Mouse (Mus musculus): ENCODE measurements around the gene Lpar3. TPM values are rescaled to one million over a fixed set of nuclear protein-coding genes. Genes with fewer than 3 reads are reported as not detected.

Gene Lpar3
- polyA plus RNA-seq, 1 experiment from 2014 or later: 0.83 TPM

- no peak overlapping the region for H3K4me3 ChIP-seq (ENCODE audit: low read length)
- ATAC-seq (ENCODE audit: low FRiP score, low TSS enrichment): no peak
- H3K9me3 ChIP-seq (ENCODE audit: control insufficient read depth, low read length): no peaks in the 10 kb centered on the region
- no peaks in the 10 kb centered on the region for H3K4me1 ChIP-seq (ENCODE audit: control insufficient read depth, insufficient read depth, low read length)
- H3K27me3 ChIP-seq (ENCODE audit: control insufficient read depth, insufficient read depth, low read length): 0 out of 2 replicates have a peak, but pooled peaks cover 4% of the 10 kb centered on the region
- H3K36me3 ChIP-seq (ENCODE audit: control insufficient read depth, insufficient read depth, low read length): no peaks in the 10 kb centered on the region
- H3K9ac ChIP-seq (ENCODE audit: low read depth, low read length): no peak overlapping the region
- no peak overlapping the region for H3K27ac ChIP-seq (ENCODE audit: low read depth, low read length)
- H3K4me2 ChIP-seq (replicated peaks; ENCODE audit: low read depth, low read length): no peak overlapping the region
- WGBS: 92% methylated on average over 1 of the region's 1 CpGs
Measured at GRCm38 (mm10) chr3:146244630-146245029, 23.9 kb downstream of the Lpar3 start.

DNA sequence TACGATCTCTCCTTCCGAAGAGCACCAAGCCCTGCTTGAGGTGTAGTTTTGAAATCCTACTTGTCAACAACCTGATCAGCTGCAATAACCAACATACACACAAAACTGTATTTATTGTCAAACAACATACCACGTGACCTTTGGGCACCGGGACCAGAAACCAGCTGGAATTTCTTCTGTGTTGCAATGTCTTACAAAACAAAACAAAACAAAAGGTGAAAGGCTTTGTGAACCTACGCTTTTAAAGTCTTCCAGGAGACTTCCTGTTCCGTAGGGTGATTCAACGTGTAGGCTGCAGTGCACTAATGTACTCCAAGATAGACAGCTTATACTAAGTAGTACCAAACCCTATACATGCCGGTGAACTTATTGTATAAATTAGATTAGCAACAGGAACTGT, 25.8 kb downstream of the Lpar3 start:
- H3K36me3 ChIP-seq (ENCODE audit: control insufficient read depth, insufficient read depth, low read length): no peaks in the 10 kb centered on the region
- no peak overlapping the region for H3K4me2 ChIP-seq (replicated peaks; ENCODE audit: low read depth, low read length)
- H3K9me3 ChIP-seq (ENCODE audit: control insufficient read depth, low read length): no peaks in the 10 kb centered on the region
- H3K27me3 ChIP-seq (ENCODE audit: control insufficient read depth, insufficient read depth, low read length): no peaks in the 10 kb centered on the region
- ATAC-seq (ENCODE audit: low FRiP score, low TSS enrichment): no peak
- no peak overlapping the region for H3K4me3 ChIP-seq (ENCODE audit: low read length)
- H3K27ac ChIP-seq (ENCODE audit: low read depth, low read length): no peak overlapping the region
- no peak overlapping the region for H3K9ac ChIP-seq (ENCODE audit: low read depth, low read length)
- no peaks in the 10 kb centered on the region for H3K4me1 ChIP-seq (ENCODE audit: control insufficient read depth, insufficient read depth, low read length)
- 60% methylated on average over 8 of the region's 8 CpGs for WGBS

- no peak overlapping the region for H3K4me2 ChIP-seq (replicated peaks; ENCODE audit: low read depth, low read length)
- H3K9ac ChIP-seq (ENCODE audit: low read depth, low read length): no peak overlapping the region
- no peak for ATAC-seq (ENCODE audit: low FRiP score, low TSS enrichment)
- WGBS: 86% methylated on average over 2 of the region's 2 CpGs
- H3K36me3 ChIP-seq (ENCODE audit: control insufficient read depth, insufficient read depth, low read length): no peaks in the 10 kb centered on the region
- H3K4me3 ChIP-seq (ENCODE audit: low read length): no peak overlapping the region
- H3K27ac ChIP-seq (ENCODE audit: low read depth, low read length): no peak overlapping the region
- H3K9me3 ChIP-seq (ENCODE audit: control insufficient read depth, low read length): no peaks in the 10 kb centered on the region
- no peaks in the 10 kb centered on the region for H3K27me3 ChIP-seq (ENCODE audit: control insufficient read depth, insufficient read depth, low read length)
- H3K4me1 ChIP-seq (ENCODE audit: control insufficient read depth, insufficient read depth, low read length): no peaks in the 10 kb centered on the region
Measured at GRCm38 (mm10) chr3:146246992-146247391, 26.2 kb downstream of the Lpar3 start.

- Histone ChIP-seq H3K4me1 (ENCODE audit: control insufficient read depth, insufficient read depth, low read length) (no peaks in the 10 kb centered on the region), H3K36me3 (ENCODE audit: control insufficient read depth, insufficient read depth, low read length) (no peaks in the 10 kb centered on the region), H3K9me3 (ENCODE audit: control insufficient read depth, low read length) (no peaks in the 10 kb centered on the region), H3K4me3 (ENCODE audit: low read length) (no peak overlapping the region), H3K4me2 (replicated peaks; ENCODE audit: low read depth, low read length) (no peak overlapping the region), H3K9ac (ENCODE audit: low read depth, low read length) (no peak overlapping the region), H3K27me3 (ENCODE audit: control insufficient read depth, insufficient read depth, low read length) (no peaks in the 10 kb centered on the region), H3K27ac (ENCODE audit: low read depth, low read length) (no peak overlapping the region)
- 68% methylated on average over 8 of the region's 8 CpGs for WGBS
- no peak for ATAC-seq (ENCODE audit: low FRiP score, low TSS enrichment)
Measured at GRCm38 (mm10) chr3:146249895-146250294, 29.1 kb downstream of the Lpar3 start.

DNA sequence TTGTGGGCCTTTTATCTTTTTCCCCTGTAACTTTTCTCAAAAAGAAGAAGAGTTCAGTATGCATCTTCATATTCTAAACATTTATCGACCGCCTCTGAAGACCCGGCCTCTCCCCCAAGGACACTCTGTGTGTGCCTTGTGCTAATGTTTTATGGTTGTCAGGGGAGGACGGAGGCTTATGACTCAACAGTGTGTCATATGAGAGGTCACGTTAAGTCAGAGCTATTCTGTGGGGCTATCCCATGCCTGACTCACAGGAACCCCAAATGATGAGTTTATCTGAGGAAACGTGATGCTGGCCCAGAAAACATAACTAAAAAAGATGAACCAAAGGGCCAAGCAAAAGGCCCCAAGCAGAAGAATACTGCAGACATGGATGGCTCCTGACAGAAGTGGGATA, 31.0 kb downstream of the Lpar3 start:
- H3K4me2 ChIP-seq (replicated peaks; ENCODE audit: low read depth, low read length): no peak overlapping the region
- H3K27ac ChIP-seq (ENCODE audit: low read depth, low read length): no peak overlapping the region
- WGBS: 74% methylated on average over 6 of the region's 6 CpGs
- no peaks in the 10 kb centered on the region for H3K27me3 ChIP-seq (ENCODE audit: control insufficient read depth, insufficient read depth, low read length)
- ATAC-seq (ENCODE audit: low FRiP score, low TSS enrichment): no peak
- no peaks in the 10 kb centered on the region for H3K36me3 ChIP-seq (ENCODE audit: control insufficient read depth, insufficient read depth, low read length)
- H3K4me1 ChIP-seq (ENCODE audit: control insufficient read depth, insufficient read depth, low read length): no peaks in the 10 kb centered on the region
- H3K9me3 ChIP-seq (ENCODE audit: control insufficient read depth, low read length): no peaks in the 10 kb centered on the region
- H3K4me3 ChIP-seq (ENCODE audit: low read length): no peak overlapping the region
- no peak overlapping the region for H3K9ac ChIP-seq (ENCODE audit: low read depth, low read length)

DNA sequence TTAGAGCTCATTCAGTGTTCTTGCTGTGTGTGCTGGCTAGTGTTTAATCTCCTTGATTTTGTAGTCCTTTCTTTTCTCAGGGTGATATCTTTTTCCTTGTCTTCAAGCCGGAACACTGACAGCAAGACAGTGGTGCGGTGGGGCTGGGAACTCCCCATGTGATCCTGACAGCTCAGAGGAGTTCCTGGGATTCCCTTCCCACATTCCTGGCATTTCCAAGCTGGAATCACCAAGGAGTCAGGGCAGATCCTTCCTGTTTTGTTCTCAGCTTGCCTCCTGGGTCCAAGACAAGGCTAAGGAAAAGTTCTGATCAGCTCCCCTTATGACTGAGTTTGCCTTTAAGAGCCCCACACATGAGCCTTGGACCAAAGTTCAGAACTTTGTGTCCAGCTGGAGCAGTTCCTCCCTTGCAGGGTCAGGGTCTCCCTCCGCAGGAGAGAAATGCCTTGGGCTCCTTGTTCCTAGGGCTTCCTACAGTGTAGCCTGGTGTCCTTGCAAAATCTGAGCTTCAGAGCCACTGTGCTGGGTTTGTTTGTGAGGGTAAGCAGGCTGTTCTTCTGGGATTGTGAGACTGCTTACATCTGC, 33.1 kb downstream of the Lpar3 start:
- WGBS: 45% methylated on average over 3 of the region's 3 CpGs
- no peak overlapping the region for H3K9ac ChIP-seq (ENCODE audit: low read depth, low read length)
- no peak overlapping the region for H3K4me3 ChIP-seq (ENCODE audit: low read length)
- H3K4me2 ChIP-seq (replicated peaks; ENCODE audit: low read depth, low read length): no peak overlapping the region
- no peak for ATAC-seq (ENCODE audit: low FRiP score, low TSS enrichment)
- no peaks in the 10 kb centered on the region for H3K9me3 ChIP-seq (ENCODE audit: control insufficient read depth, low read length)
- H3K27ac ChIP-seq (ENCODE audit: low read depth, low read length): no peak overlapping the region
- no peaks in the 10 kb centered on the region for H3K36me3 ChIP-seq (ENCODE audit: control insufficient read depth, insufficient read depth, low read length)
- H3K27me3 ChIP-seq (ENCODE audit: control insufficient read depth, insufficient read depth, low read length): no peaks in the 10 kb centered on the region
- no peaks in the 10 kb centered on the region for H3K4me1 ChIP-seq (ENCODE audit: control insufficient read depth, insufficient read depth, low read length)

DNA sequence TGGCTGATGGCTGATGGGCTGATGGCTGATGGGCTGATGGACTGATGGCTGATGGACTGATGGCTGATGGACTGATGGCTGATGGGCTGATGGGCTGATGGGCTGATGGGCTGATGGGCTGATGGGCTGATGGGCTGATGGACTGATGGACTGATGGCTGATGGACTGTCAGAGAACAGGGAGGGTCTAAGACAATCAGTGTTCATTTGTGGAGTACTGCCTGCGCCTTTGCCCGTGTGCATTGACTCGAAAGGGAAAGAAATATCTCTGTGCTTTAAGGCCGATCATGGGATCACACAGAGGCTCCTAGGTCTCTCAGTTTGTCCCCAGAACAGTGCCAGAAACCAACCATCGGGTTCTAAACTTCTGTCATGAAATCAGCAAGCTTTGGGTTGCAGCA, 34.4 kb downstream of the Lpar3 start:
- ATAC-seq (ENCODE audit: low FRiP score, low TSS enrichment): no peak
- no peaks in the 10 kb centered on the region for H3K27me3 ChIP-seq (ENCODE audit: control insufficient read depth, insufficient read depth, low read length)
- H3K9me3 ChIP-seq (ENCODE audit: control insufficient read depth, low read length): no peaks in the 10 kb centered on the region
- no peaks in the 10 kb centered on the region for H3K4me1 ChIP-seq (ENCODE audit: control insufficient read depth, insufficient read depth, low read length)
- H3K4me3 ChIP-seq (ENCODE audit: low read length): no peak overlapping the region
- H3K36me3 ChIP-seq (ENCODE audit: control insufficient read depth, insufficient read depth, low read length): no peaks in the 10 kb centered on the region
- H3K27ac ChIP-seq (ENCODE audit: low read depth, low read length): no peak overlapping the region
- 91% methylated on average over 5 of the region's 5 CpGs for WGBS
- H3K4me2 ChIP-seq (replicated peaks; ENCODE audit: low read depth, low read length): no peak overlapping the region
- no peak overlapping the region for H3K9ac ChIP-seq (ENCODE audit: low read depth, low read length)

GRCm38 (mm10) chr3:146257483-146258122, 36.8 kb downstream of the Lpar3 start:
- 36% methylated on average over 10 of the region's 10 CpGs for WGBS
- no peaks in the 10 kb centered on the region for H3K4me1 ChIP-seq (ENCODE audit: control insufficient read depth, insufficient read depth, low read length)

DNA sequence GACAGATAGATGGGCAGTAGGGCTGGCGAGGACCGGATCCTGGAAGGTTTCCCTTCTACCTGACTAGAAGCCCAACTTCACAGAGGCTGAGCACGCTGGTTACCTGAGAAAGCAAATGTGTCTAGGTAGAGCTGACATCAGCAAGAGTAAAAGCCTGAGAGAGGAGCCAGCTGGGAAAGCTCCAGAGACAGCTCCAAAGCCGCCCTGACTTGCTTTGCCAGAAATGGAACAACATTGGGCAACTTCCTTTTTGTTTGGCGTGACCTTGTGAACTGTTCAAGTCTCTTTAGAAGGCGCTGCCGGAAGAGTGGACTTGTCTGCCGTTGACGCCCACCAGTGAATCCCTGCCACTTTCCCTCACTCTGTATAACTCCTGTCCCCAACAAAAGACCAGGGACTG, 39.4 kb downstream of the Lpar3 start:
- H3K27me3 ChIP-seq (ENCODE audit: control insufficient read depth, insufficient read depth, low read length): no peaks in the 10 kb centered on the region
- H3K4me2 ChIP-seq (replicated peaks; ENCODE audit: low read depth, low read length): no peak overlapping the region
- H3K9me3 ChIP-seq (ENCODE audit: control insufficient read depth, low read length): no peaks in the 10 kb centered on the region
- no peak overlapping the region for H3K9ac ChIP-seq (ENCODE audit: low read depth, low read length)
- H3K4me3 ChIP-seq (ENCODE audit: low read length): no peak overlapping the region
- WGBS: 69% methylated on average over 9 of the region's 9 CpGs
- H3K36me3 ChIP-seq (ENCODE audit: control insufficient read depth, insufficient read depth, low read length): no peaks in the 10 kb centered on the region
- H3K4me1 ChIP-seq (ENCODE audit: control insufficient read depth, insufficient read depth, low read length): no peaks in the 10 kb centered on the region
- no peak for ATAC-seq (ENCODE audit: low FRiP score, low TSS enrichment)
- no peak overlapping the region for H3K27ac ChIP-seq (ENCODE audit: low read depth, low read length)

More at GRCm38 (mm10) chr3:146257483-146258122, 36.8 kb downstream of the Lpar3 start:
- no peaks in the 10 kb centered on the region for H3K9me3 ChIP-seq (ENCODE audit: control insufficient read depth, low read length)
- no peaks in the 10 kb centered on the region for H3K27me3 ChIP-seq (ENCODE audit: control insufficient read depth, insufficient read depth, low read length)
- no peak overlapping the region for H3K27ac ChIP-seq (ENCODE audit: low read depth, low read length)
- no peak overlapping the region for H3K4me2 ChIP-seq (replicated peaks; ENCODE audit: low read depth, low read length)
- H3K4me3 ChIP-seq (ENCODE audit: low read length): no peak overlapping the region
- no peak for ATAC-seq (ENCODE audit: low FRiP score, low TSS enrichment)
- no peak overlapping the region for H3K9ac ChIP-seq (ENCODE audit: low read depth, low read length)
- H3K36me3 ChIP-seq (ENCODE audit: control insufficient read depth, insufficient read depth, low read length): no peaks in the 10 kb centered on the region

Data from kidney, embryonic 14.5 days (tissue).